Mouse (Mus musculus) retina, postnatal 7 days (tissue): ENCODE results near the gene Tgm6.

Experiments
- DNase-seq: peaks from one replicate; pipeline ENCODE4 v3.0.0-alpha.2; 2012; ENCODE audit warnings: low read depth, low spot score

Gene Tgm6

DNA sequence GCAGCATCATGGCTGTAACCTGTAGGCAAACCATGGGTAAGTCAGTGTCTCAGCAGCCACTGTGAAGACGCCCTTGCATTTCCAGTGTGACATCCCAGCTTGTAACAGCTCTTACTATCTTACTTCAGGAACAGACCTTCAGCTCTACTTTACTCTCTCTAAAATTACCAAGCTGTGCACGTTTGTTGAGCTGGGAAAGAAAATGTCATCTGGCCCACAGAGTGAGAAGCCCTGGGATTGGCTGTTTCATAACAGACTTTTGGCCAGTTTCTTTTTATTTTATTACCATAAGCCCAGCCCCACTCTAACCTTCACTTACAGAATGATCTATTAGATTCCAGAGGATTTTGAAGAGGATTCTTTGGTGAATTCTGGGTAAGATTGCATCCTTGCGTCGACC, at the start of gene Tgm6:
TSS of gene Tgm6 (plus strand) at position 301 of the 400 bp plus-strand sequence.
- DNase-seq: no peak

DNA sequence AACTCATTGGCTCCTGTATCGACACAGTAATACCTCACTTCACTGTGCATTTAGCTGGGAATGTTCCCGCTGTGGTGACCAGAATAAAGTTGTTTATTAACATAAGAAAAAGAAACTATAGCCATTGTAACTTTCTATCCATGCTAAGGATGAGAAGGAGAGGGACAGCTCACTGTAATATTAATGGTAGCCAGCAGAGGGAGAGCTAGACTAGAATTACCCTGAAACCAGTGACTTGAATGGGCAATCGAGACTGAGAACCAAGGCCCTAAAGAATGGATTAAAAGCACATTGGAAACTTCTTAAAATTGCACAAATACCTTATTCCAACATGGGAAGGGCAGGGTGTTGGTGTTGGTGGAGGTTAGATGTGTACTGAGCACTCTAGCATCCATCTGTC, 44.0 kb upstream of the Tgm6 start:
- peak; percentile 16 for DNase-seq

DNA sequence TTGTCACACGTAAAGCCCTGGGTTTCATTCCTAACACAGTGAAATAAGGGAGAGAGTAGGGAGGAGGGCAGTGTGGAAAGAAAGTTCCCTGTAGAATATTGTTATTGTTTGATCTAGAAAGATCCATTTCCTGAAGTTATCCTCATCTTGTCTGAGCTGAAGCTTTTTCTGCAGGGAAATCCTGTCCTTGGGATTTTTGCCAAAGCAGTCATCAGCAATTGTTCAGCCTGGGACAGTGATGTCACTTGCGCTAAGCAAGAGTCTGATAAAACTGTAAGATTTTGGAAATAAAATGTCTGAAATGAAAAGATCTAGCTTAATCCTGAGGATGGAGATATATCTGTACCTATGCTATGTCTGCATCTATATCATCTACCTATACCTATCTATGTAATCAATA, 41.8 kb upstream of the Tgm6 start:
- DNase-seq: no peak

DNA sequence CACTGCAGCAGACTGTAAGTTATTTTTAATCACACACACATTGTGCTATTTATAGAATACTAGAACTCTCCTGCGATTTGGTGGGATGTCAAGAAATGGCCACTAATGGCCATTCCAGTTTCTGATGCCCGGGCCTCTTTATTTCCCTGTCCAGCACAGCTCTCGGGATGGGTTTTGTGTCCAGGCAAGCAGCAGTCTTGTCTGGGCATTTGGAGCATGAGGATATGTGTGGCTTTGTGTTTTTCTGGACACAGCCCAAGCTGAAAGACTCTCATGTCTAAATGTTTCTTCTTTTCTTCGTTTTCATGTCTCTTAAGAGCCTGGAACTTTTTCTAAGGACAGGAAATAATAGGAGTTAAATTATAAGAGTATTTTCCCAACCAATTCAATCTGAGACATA, 588 bp downstream of the Tgm6 start:
- DNase-seq: no peak

DNA sequence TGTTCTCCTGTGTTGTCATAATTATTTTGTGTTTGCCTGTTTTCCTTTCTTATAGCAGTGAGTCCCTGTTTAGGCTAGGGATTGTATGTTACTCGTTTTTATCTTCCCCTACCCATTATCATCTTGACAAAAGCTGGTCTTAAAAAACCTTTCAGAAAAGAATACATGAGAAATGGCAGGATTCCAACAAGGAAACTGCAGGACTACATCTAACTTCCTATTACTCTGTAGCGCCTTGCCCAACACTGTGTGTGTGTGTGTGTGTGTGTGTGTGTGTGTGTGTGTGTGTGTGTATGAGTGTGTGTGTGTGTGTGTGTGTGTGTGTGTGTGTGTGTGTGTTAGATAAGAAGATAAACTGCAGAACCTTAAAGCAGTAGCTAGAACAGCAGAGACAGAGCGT, 1.2 kb downstream of the Tgm6 start:
- DNase-seq: no peak

DNA sequence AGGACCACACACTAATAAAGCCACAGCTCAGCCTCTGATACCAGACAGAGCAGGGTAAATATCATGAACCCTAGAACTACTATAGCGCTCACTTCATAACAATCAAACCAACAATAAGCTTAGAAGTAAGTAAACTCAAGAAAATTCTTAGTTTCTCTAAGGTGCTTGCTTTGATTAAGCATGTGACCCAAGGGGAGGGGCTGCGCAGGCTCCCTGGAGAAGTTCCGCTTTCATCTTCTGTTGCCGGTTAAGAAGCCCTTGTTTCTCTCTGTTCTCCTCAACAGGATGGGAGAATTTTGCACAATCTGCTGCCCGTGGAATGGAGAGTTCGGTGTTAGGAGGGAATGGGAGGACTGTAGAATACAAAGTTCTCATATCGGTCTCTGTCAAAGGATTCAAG, 6.4 kb downstream of the Tgm6 start:
- no peak for DNase-seq

DNA sequence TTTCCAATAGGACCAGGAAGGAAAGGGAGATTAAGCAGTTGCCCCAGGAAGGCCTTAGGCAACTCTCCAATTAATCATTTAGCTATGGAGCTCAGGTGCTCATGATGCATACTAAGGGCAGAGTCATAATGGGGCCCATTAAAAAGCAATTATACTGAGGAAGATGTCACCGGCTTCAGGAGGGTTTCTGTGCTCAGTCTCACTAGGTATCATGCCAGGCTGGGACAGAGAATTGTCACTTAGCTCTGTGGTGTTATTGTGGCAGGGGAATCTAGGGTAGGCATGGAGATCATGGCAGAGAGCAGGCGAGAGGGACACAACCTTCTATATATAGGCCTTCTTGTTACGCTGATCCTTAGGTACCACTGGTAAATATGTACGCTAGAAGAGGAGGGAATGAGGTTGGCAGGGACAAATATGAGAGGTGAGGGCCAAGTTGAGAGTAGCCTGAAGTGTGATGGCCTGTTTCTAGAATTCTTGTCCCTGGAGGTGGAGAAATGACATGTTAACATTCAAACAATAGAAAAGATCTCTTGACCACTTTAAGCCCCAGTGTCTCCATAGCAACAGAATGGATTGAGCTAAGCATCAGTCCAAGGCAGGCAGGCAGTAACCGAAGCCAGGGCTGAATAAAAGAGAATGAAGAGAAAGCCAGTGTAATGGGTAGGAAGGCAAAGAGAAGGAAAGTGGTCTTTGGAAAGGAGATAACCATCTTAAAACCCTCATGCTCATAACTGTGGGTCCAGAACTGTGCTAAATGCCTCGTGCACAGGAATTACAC, 13.3 kb downstream of the Tgm6 start:
- DNase-seq: no peak

DNA sequence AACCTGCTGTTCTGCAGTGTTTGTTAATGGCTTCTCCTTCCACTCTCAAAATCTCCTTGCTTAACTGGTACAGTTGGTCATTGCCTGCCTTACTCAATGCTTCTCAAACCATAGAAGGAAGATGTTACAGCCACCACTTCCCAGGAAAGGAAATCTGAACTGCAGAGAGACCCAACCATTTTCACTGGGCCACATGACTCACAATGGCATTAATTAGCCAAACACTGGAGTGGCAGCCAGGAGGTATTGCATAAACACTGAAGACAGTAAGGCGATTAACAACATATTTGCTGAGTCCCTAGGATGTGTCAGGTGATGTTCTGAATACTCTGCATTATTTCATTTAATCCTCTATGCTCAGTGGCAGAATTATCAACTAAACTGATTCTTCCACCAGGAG, 13.9 kb downstream of the Tgm6 start:
- no peak for DNase-seq

DNA sequence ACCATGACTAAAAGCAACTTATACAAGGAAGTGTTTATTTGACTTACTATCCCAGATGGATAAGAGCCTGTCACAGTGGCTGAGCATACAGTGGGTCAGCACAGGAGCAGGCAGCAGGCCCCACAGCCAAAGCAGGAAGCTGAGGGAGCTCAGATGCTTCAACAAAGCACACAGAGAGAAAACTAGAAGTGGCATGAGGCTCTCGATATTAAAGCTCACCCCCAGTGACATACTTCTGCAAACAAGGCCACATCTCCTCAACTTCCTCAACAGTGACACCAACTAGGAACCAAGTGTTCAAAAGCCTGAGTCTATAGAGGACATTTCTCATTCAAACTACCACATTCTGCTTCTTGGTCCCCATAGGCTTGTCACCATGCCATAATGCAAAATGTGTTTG, 17.5 kb downstream of the Tgm6 start:
- DNase-seq: no peak

DNA sequence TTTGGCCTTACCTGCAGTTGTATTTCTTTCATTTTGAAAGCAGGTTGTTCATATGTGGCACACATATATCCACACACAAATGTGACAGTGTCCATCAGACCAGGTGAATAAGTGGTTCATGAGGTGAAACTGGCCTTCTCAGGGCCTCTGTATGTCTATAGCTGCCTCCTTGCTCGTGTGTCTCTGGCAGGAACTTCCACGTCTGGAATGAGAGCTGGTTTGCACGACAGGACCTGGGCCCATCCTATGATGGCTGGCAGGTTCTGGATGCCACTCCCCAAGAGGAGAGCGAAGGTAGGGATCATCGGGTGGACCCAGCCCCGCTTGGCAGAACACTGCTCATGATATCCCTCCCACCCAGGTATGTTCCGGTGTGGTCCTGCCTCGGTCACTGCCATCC, 30.8 kb downstream of the Tgm6 start:
- no peak for DNase-seq

DNA sequence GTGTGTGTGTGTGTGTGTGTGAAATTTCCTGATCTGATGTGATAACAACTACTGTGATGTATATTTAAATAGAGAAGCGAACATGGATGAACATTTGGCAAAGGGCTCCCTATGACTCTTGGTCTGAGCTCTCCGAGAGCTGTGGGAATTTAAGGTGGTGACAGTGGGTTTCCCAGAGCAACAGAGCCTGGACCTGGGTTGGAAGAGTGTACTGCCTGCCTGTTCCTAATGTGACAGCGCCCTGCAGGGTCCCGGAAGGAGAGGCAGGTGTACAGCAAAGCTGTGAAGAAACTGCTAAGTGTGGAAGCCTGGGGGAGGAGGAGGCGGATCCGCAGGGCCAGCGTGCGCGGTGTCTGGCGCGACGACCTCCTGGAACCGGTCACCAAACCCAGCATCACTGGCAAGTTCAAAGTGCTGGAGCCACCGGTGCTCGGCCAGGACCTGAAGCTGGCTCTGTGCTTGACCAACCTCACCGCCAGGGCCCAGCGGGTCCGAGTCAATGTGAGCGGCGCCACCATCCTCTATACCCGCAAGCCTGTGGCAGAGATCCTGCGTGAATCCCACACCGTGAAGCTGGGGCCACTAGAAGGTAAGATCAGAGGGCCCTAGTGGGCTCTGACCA, 32.6 kb downstream of the Tgm6 start:
- DNase-seq: no peak

DNA sequence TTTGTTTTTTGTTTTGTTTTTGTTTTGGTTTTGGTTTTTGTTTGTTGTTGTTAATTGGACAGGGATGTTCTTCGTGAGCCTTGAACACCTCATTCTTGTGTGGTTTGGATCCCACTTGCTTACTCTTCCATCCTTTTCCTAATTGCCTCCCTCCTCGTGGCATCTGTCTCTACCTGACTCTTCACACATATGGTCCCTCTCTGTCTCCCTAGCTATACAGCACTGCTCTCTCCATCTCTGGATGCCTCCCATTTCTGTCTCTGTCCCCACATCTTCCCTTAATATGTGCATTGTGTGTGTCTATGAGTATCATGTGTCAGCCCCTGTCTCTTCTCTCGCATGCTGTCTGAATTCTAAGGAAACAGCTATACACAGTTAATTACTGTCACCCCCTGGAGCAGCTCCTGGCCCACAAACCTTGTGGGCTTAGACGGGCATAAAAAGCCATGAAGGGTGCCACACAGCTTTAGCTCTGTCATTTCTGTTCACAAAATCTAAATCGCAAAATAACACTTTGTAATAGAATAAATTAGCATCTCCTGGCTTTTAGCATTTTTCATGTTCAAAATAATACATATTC, 34.0 kb downstream of the Tgm6 start:
- no peak for DNase-seq

DNA sequence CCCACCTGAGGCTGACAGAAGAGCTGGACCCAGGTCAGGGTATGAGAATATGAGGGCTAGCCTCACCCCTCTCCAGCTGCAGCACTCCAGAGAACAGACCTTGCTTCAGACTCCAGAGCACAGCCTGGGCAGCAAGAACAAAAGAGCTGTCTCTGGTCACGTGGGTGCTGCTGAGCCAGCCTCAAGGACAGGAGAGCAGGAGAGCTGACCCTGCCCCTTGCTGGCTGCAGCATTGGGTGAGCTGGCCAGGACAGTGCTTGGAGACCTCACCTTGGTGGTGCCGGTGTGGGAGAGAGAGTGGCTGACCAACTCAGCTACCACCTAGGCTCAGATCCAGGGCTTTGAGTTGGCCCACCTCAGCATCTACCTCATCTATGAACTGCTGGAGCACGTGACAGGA, 43.0 kb downstream of the Tgm6 start:
- DNase-seq: no peak

DNA sequence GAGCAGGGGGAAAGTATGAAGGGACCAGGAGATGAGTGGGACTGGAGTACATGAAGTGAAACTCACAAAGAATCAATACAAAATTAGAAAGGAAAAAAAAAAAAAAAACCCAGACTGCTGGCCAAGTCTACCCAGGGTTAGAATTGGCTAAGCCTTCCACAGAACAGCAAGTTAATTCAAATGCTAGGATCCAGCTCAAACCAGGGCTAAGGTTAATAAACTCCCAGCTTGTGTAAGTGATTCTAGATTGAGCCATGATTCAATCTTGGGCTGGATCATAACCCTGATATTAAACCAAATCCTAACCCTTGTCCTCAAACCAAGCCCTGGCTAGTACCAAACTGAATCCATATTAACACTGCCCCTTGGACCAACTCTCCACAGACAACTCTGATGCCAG, 43.6 kb downstream of the Tgm6 start:
- no peak for DNase-seq

DNA sequence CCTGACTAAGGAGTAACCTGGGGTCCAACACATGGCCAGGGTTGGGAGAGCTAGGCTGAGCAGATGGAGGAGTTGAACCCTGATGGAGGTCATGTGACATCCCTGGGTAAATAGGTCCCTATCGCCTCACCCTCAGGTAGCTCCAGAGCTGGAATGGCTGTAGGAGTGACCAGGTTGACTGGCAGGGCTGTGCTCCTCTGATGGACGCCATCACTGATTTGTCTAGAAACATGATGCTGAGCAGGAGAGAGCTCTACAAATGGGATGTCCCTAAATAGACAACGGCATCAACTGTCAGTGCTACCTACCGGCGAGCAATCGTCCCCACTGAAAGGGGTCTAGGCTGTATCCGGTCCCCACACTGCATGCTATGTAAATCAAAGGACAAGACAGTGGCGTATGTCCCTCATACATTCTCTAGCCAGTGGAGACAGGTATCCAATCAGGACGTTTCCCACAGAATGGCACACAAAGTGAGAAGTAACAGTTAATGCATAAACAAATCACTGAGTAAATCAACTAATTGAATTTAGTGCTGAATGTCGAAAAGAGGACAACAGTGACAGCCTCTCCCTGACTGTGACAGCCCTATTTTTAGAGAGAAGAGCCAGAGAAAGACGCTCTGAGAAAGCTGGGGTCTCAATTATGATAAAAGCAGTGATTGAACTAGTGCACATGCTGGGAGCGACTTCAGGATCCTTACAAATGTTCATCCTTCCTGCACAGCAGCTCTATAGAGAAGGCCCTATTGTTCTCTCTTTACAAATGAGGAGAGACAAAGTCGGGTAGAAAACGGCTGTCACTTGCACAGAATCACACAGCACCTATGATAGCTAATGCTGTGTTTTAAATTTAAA, 45.2 kb downstream of the Tgm6 start:
- DNase-seq: no peak

DNA sequence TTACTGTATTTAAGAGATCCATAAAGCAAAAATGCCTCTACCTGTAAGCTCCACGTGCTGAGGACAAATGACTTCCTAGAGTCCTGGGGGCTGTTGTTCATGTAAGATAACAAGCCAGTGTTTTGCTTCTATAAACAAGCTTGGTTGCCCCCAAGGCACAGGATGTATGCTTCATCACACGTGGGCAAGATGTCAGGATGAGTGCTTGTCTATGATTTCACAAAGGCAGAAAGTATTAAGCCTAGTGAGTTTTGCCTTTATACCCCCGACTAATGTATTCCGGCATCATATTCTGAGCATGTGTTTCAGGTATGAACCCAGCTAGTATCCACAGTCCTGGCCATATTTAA, 45.8 kb downstream of the Tgm6 start:
- no peak for DNase-seq

DNA sequence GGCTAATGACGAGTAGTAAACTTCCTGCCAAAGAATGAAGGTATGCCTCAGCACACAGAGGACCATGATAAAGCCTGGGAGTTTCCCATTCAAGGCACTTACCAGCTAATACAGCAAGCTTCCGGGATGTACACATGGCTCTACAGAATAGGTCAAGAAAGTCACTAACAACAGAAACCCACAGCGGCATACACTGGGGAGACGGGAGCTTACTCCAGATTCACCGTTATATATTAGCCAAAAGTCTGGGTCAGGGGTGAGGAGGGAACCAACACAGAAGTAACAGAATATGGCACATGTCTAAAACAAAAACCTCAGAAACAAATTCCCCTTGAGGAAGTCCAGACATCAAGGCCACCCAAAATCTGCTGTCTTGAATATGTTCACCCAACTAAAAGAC, 50.5 kb downstream of the Tgm6 start:
- no peak for DNase-seq

DNA sequence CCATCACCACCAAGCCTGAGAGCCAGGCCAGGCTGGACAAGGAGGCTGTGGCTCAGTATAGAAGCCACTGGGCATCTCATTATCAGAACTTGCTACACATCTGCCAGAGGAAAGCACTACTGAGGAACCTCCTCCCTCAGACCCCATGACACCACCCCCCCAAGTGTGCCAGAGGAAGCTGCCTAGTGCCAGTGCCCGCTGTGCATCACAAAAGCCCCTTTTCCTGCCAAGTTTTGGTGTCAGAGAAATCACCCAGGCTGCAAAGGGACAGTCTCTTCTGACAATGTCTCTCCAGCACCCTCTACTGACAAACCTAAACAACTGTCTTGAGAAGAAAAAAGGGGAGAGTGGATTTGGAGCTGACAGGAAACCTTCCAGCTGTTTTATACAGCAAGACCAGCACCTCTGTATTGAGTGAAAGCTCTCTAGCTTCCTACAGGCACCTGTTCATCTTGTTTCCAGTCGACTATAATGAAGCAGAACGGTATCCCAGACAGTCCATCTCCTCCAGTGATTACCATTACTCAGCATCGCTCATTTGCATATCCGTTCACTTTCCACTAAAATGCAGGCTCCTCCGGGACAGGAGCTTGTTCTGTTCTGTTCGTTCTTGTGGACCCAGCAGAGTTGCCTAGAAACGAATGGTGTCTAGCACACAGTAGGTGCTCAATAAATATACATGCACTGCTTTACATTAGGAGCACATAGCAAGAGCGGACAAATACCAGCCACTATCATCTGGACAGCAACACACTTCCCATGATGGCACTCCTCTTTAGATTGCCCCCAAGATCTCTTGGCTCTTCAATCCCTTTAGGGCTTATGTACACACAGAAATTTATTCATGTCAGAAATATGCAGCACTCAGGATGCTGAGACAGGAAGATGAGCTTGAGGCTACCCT, 54.3 kb downstream of the Tgm6 start:
- DNase-seq: peak; percentile 46

DNA sequence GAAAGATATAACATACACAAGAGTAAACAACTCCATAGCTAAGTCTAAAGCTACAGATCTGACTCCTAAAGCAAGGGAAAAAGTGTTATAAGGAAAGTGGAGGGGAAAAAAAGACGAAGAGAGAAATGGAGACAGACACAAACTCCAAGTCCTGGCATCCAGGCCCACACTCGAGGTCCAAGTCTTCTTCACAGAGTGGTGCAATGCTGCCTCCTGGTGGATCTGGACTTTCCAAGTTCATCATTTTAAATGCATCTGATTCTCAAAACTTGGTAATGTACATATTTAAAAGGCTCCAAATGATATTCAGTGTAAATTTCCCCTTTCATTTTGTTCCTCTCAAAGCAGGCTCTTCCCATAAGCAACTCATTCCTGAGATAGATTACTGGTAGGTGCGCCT, 55.6 kb downstream of the Tgm6 start:
- DNase-seq: peak; percentile 37

DNA sequence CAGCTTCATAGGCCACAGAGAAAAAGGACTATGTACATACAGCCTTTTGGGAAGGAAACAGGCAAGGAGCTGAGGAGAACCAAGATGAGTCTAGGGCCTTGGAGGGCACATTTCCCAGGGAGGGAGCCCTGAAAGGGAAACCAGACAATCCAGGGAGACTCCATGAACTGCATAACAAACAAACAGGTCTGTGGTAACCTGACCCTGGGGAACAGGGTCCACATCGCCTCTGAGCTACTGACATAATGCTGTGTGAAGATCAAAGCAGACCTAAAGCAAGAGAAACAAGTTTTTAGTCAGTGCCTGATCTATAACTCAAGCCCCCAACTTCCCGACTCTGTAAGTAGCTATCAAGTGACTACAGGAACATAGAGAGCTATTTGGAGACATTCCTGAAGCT, 59.5 kb downstream of the Tgm6 start:
- no peak for DNase-seq

DNA sequence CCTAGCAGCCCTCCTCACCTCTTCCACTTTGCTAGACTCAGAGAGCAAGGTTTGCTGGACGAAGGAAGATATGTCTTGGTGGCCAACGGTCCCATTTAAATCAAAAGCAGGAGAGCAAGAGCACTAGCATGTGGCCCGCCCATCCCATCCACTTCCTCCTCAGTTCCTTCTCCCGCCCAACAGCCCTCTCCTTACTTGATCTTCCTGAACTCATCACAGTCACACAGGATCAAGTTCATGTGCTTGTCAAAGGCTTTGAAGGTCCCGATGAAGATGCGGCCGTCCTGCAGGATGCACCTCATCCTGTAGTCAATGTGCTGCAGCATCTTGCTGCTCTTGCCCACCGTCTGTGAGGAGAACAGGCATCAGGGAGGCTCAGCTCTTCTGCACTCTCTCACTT, 64.6 kb downstream of the Tgm6 start:
- no peak for DNase-seq

DNA sequence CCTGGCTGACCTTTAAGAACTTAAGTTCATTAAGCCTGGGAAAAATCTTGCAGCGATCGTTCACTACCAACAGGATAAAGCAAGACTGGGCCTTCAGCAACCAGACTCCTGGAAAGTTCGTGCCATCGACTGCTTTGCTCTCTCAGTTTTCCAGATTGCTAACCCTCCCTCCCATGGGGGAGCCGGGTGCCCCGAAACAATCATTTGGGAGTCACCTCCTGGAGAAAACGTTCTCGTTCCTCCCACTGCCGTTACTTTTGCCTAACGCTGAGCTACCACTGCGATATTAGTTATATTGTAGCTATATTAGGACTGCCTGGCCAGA, 66.1 kb downstream of the Tgm6 start:
- DNase-seq: no peak
